Mouse (Mus musculus) liver, adult (tissue): ENCODE data around the gene Pomt1.

Source experiments
- GATA4 ChIP-seq: IDR thresholded peaks from 2 replicates; pipeline ENCODE4 v1.6.1; 2014; ENCODE audit warnings: mild to moderate bottlenecking, low read length; ENCODE audit not compliant: insufficient replicate concordance

Pomt1 gene

GRCm38 (mm10) chr2:32217656-32218055 is 18.7 kb upstream of the Pomt1 start:
- no peak for TF ChIP-seq GATA4

- no peak for TF ChIP-seq GATA4
Observed at GRCm38 (mm10) chr2:32218113-32218512, 18.3 kb upstream of the Pomt1 start.

GRCm38 (mm10) chr2:32218541-32219334 is 17.7 kb upstream of the Pomt1 start:
- no peak for TF ChIP-seq GATA4

GRCm38 (mm10) chr2:32219501-32219900 is 16.9 kb upstream of the Pomt1 start:
- TF ChIP-seq GATA4 = no peak

GRCm38 (mm10) chr2:32220021-32220420 is 16.4 kb upstream of the Pomt1 start:
- TF ChIP-seq GATA4 = no peak

- TF ChIP-seq GATA4 = no peak
Observed at GRCm38 (mm10) chr2:32220969-32221368, 15.4 kb upstream of the Pomt1 start.

GRCm38 (mm10) chr2:32221577-32221976 is 14.8 kb upstream of the Pomt1 start:
- no peak for TF ChIP-seq GATA4

GRCm38 (mm10) chr2:32222057-32222456 is 14.3 kb upstream of the Pomt1 start:
- TF ChIP-seq GATA4 = no peak

- TF ChIP-seq GATA4 = no peak
Observed at GRCm38 (mm10) chr2:32235433-32235832, 957 bp upstream of the Pomt1 start.

- 0 out of 2 replicates have a peak, but pooled peaks have one; percentile 2 for TF ChIP-seq GATA4
Observed at GRCm38 (mm10) chr2:32236760-32237487, 534 bp downstream of the Pomt1 start.

- TF ChIP-seq GATA4 = no peak
Observed at GRCm38 (mm10) chr2:32237571-32237970, 1.2 kb downstream of the Pomt1 start.

- no peak for TF ChIP-seq GATA4
Observed at GRCm38 (mm10) chr2:32238708-32239435, 2.5 kb downstream of the Pomt1 start.

GRCm38 (mm10) chr2:32240591-32240990 is 4.2 kb downstream of the Pomt1 start:
- no peak for TF ChIP-seq GATA4

- no peak for TF ChIP-seq GATA4
Observed at GRCm38 (mm10) chr2:32242986-32243385, 6.6 kb downstream of the Pomt1 start.

GRCm38 (mm10) chr2:32246741-32247140 is 10.4 kb downstream of the Pomt1 start:
- TF ChIP-seq GATA4 = no peak
